Mouse (Mus musculus): ENCODE data around the gene Pcdh7. TPM values are rescaled to one million over a fixed set of nuclear protein-coding genes. Genes with fewer than 3 reads are reported as not detected.

Gene Pcdh7
- polyA plus RNA-seq, 1 experiment, result 25.8 TPM

DNA sequence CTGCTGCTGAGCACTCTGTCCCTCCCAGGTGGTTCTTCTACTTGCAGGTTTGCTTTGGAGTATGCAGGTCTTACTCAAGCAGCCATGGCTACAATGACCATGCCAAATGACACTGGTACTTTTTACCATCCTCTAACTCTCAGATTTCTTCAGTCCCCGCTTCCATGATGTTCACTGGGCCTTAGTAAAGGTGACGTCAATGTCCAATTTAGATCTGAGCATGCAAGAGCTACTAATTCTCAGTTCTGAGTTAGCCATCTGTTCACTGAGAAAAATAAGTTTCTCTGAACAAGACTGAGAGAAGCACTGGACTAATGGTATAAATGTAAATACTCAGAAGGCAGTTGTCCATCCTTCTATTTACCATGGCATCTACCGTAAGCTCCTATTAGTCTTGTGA, 457.8 kb downstream of the Pcdh7 start:
- no peak for TF ChIP-seq POLR2A (IDR thresholded peaks at IDR 0.05; ENCODE audit: borderline replicate concordance, extremely low read depth, insufficient read depth, insufficient read length, poor library complexity, severe bottlenecking)
- no peak for TF ChIP-seq CTCF (IDR thresholded peaks at IDR 0.05; ENCODE audit: borderline replicate concordance, extremely low read depth, insufficient read depth, insufficient read length)
- DNase-seq (ENCODE audit: low read depth), result no peak

Data from brain, embryonic 14.5 days (tissue).